ENCODE assay signal across 8 mouse cellular contexts in the genomic region with DNA sequence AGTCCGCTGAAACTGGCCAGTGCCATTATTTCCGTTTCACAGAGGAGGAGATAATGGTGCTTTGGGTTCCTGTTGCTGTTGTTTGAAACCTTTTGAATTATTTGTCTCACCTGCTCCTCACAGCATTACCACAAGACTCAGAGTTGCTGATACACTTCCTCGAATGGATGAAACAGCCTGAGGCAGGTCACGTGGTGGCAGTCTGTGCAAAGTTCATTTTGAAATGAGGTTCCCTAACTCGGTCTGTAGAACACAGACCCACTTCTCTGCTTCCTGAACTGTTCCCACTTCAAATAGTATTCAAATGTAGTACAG. TPM values are rescaled to one million over a fixed set of nuclear protein-coding genes. Genes with fewer than 3 reads are reported as not detected.
DNase-seq lines count a peak whose midpoint lies in the region; ATAC-seq and TF ChIP-seq lines count a peak whose summit lies in the region.

No protein-coding gene starts in this region.

- peak overlapping the region; percentile 83 for H3K27ac ChIP-seq in cerebellum, adult 2 months (ENCODE audit: insufficient read depth, low read length)
- peak overlapping the region; percentile 31 for H3K27ac ChIP-seq in hindbrain, embryonic 12.5 days
- peak overlapping the region; percentile 56 for H3K27ac ChIP-seq in limb, embryonic 14.5 days (replicated peaks; ENCODE audit: low read depth, low read length)
- peak overlapping the region; percentile 68 for H3K27ac ChIP-seq in midbrain, embryonic 13.5 days

- peak overlapping the region; percentile 72; the same call in 1 of the 2 replicates for H3K9ac ChIP-seq in hindbrain, embryonic 12.5 days
- peak overlapping the region; percentile 65 for H3K9ac ChIP-seq in limb, embryonic 14.5 days (ENCODE audit: low read depth, low read length, severe bottlenecking)
- H3K9ac ChIP-seq in midbrain, embryonic 13.5 days (replicated peaks), result peak overlapping the region; percentile 68

- peaks cover 14% of the 10 kb centered on the region for H3K4me1 ChIP-seq in erythroblast, embryonic 14.5 days (ENCODE audit: control insufficient read depth)
- peaks cover 9% of the 10 kb centered on the region; the same call in 1 of the 2 replicates for H3K4me1 ChIP-seq in cerebellum, adult 2 months (ENCODE audit: control insufficient read depth, insufficient read depth, low read length)
- H3K4me1 ChIP-seq in hindbrain, embryonic 12.5 days, result peaks cover 15% of the 10 kb centered on the region; the same call in 1 of the 2 replicates
- peaks cover 11% of the 10 kb centered on the region; the same call in 1 of the 2 replicates for H3K4me1 ChIP-seq in limb, embryonic 14.5 days (ENCODE audit: control insufficient read depth, insufficient read depth, low read length)
- peaks cover 27% of the 10 kb centered on the region for H3K4me1 ChIP-seq in midbrain, embryonic 13.5 days (replicated peaks)

- H3K27me3 ChIP-seq in erythroblast, embryonic 14.5 days (ENCODE audit: control insufficient read depth), result peaks cover 7% of the 10 kb centered on the region
- no peaks in the 10 kb centered on the region for H3K27me3 ChIP-seq in cerebellum, adult 2 months (ENCODE audit: control insufficient read depth, insufficient read depth, low read length)
- H3K27me3 ChIP-seq in hindbrain, embryonic 12.5 days, result 0 out of 2 replicates have a peak, but pooled peaks cover 5% of the 10 kb centered on the region
- no peaks in the 10 kb centered on the region for H3K27me3 ChIP-seq in limb, embryonic 14.5 days (ENCODE audit: control insufficient read depth, insufficient read depth, low read length)
- no peaks in the 10 kb centered on the region for H3K27me3 ChIP-seq in midbrain, embryonic 13.5 days

- TF ChIP-seq POLR2A in cerebellum, adult 2 months (IDR thresholded peaks at IDR 0.05; ENCODE audit: borderline replicate concordance, insufficient read depth, low read length), result no peak
- TF ChIP-seq POLR2A in limb, embryonic 14.5 days (IDR thresholded peaks at IDR 0.05; ENCODE audit: borderline replicate concordance, extremely low read depth, insufficient read depth, insufficient read length), result no peak

- peak overlapping the region; percentile 75 for H3K4me2 ChIP-seq in hindbrain, embryonic 12.5 days (replicated peaks)
- H3K4me2 ChIP-seq in limb, embryonic 14.5 days (replicated peaks; ENCODE audit: low read depth, low read length, severe bottlenecking), result peak overlapping the region; percentile 94
- peak overlapping the region; percentile 85 for H3K4me2 ChIP-seq in midbrain, embryonic 13.5 days (replicated peaks)

- peak overlapping the region; percentile 61 for H3K4me3 ChIP-seq in erythroblast, embryonic 14.5 days (replicated peaks)
- peak overlapping the region; percentile 62 for H3K4me3 ChIP-seq in cerebellum, adult 2 months (replicated peaks; ENCODE audit: insufficient read depth, low read depth, low read length)
- H3K4me3 ChIP-seq in hindbrain, embryonic 12.5 days, result peak overlapping the region; percentile 67
- peak overlapping the region; percentile 64 for H3K4me3 ChIP-seq in limb, embryonic 14.5 days (replicated peaks; ENCODE audit: low read length)
- H3K4me3 ChIP-seq in midbrain, embryonic 13.5 days (replicated peaks), result peak overlapping the region; percentile 65

- WGBS in cerebellum, adult 2 months, result 6% methylated on average over 5 of the region's 5 CpGs
- WGBS in hindbrain, embryonic 12.5 days, result 14% methylated on average over 5 of the region's 5 CpGs
- 9% methylated on average over 5 of the region's 5 CpGs for WGBS in limb, embryonic 14.5 days
- 9% methylated on average over 5 of the region's 5 CpGs for whole genome bisulfite sequencing in midbrain, embryonic 13.5 days

- DNase-seq in cerebellum, adult 2 months, result peak in 1 of 2 experiments; percentile 44
- peak; percentile 11 for DNase-seq in limb, embryonic 14.5 days (ENCODE audit: low spot score)
- DNase-seq in thymus, postnatal 36 days, result peak; percentile 52 to 66
- no peak for DNase-seq in retina, postnatal 1 day

- TF ChIP-seq CTCF in cerebellum, adult 2 months (IDR thresholded peaks at IDR 0.05; ENCODE audit: borderline replicate concordance, insufficient read depth, low read depth, low read length), result no peak

- H3K9me3 ChIP-seq in erythroblast, embryonic 14.5 days (ENCODE audit: control insufficient read depth, low read length), result no peaks in the 10 kb centered on the region
- H3K9me3 ChIP-seq in hindbrain, embryonic 12.5 days (replicated peaks), result no peaks in the 10 kb centered on the region
- H3K9me3 ChIP-seq in limb, embryonic 14.5 days (ENCODE audit: control insufficient read depth, low read length), result no peaks in the 10 kb centered on the region
- H3K9me3 ChIP-seq in midbrain, embryonic 13.5 days, result no peaks in the 10 kb centered on the region

- H3K36me3 ChIP-seq in erythroblast, embryonic 14.5 days (ENCODE audit: control insufficient read depth), result no peaks in the 10 kb centered on the region; the same call in 1 of the 2 replicates
- no peaks in the 10 kb centered on the region for H3K36me3 ChIP-seq in hindbrain, embryonic 12.5 days
- no peaks in the 10 kb centered on the region for H3K36me3 ChIP-seq in limb, embryonic 14.5 days (ENCODE audit: control insufficient read depth, insufficient read depth, low read length)
- no peaks in the 10 kb centered on the region for H3K36me3 ChIP-seq in midbrain, embryonic 13.5 days

- ATAC-seq in erythroblast, adult 5-6 weeks (replicated peaks; ENCODE audit: low FRiP score, poor library complexity, severe bottlenecking), result no peak
- peak; percentile 8 for ATAC-seq in hindbrain, embryonic 12.5 days (ENCODE audit: low FRiP score)
- ATAC-seq in limb, embryonic 14.5 days (ENCODE audit: low FRiP score, low read depth), result no peak; the same call in 1 of the 2 replicates
- ATAC-seq in midbrain, embryonic 13.5 days, result peak; percentile 4; the same call in 1 of the 2 replicates

RNA-seq across cellular contexts. Expression of a gene that starts 0.8 kb away (rescaled TPM):
- polyA plus RNA-seq in erythroblast, embryonic 14.5 days (2012), result under 0.01 TPM in 1 of 2 replicates, not detected in the other
- 0.77 and 0.84 TPM in 2 replicates for total RNA-seq in erythroblast, adult 5-6 weeks (2015; ENCODE audit: low replicate concordance)
- total RNA-seq in erythroblast, adult 5-6 weeks (2017; ENCODE audit: low replicate concordance), result 0.26 and 0.42 TPM in 2 replicates
- 46.9 and 49.4 TPM in 2 replicates for polyA plus RNA-seq in cerebellum, adult 2 months (2012; rRNA removed)
- 6.6 and 6.7 TPM in 2 replicates for polyA plus RNA-seq in hindbrain, embryonic 12.5 days (2016; fragmentation: Nextera tagmentation; extraction: Ambion mirVana)
- 2.6 and 2.8 TPM in 2 replicates for polyA plus RNA-seq in limb, embryonic 14.5 days (2012; rRNA removed)
- 1.8 and 2.1 TPM in 2 replicates for polyA plus RNA-seq in limb, embryonic 14.5 days (2014; fragmentation: Nextera tagmentation; extraction: Ambion mirVana)
- 6.7 and 7.3 TPM in 2 replicates for polyA plus RNA-seq in midbrain, embryonic 13.5 days (2015; fragmentation: Nextera tagmentation; extraction: Ambion mirVana)

RNA-seq across cellular contexts. Expression of a gene that starts 57.5 kb away (rescaled TPM):
- 0.01 TPM in 2 replicates for polyA plus RNA-seq in erythroblast, embryonic 14.5 days (2012)
- total RNA-seq in erythroblast, adult 5-6 weeks (2015; ENCODE audit: low replicate concordance), result 1.3 TPM in 1 of 2 replicates, not detected in the other
- total RNA-seq in erythroblast, adult 5-6 weeks (2017; ENCODE audit: low replicate concordance), result 0.26 TPM in 1 of 2 replicates, not detected in the other
- 4.7 and 5.9 TPM in 2 replicates for polyA plus RNA-seq in cerebellum, adult 2 months (2012; rRNA removed)
- polyA plus RNA-seq in hindbrain, embryonic 12.5 days (2016; fragmentation: Nextera tagmentation; extraction: Ambion mirVana), result 34.5 and 43.7 TPM in 2 replicates
- 46.5 and 51.0 TPM in 2 replicates for polyA plus RNA-seq in limb, embryonic 14.5 days (2012; rRNA removed)
- polyA plus RNA-seq in limb, embryonic 14.5 days (2014; fragmentation: Nextera tagmentation; extraction: Ambion mirVana), result 55.8 and 57.9 TPM in 2 replicates
- 12.1 and 12.2 TPM in 2 replicates for polyA plus RNA-seq in midbrain, embryonic 13.5 days (2015; fragmentation: Nextera tagmentation; extraction: Ambion mirVana)

Comparison
In these comparisons a context has a peak if more than half of its experiments do, and no peak if none do; other contexts are left out.
1. ATAC-seq: peak in hindbrain, embryonic 12.5 days (single experiment) and midbrain, embryonic 13.5 days (single experiment); none in erythroblast, adult 5-6 weeks (single experiment) and limb, embryonic 14.5 days (single experiment).
2. H3K27ac ChIP-seq: peak in every context shown above with its lines; median percentile 83 in cerebellum, adult 2 months; 68 in midbrain, embryonic 13.5 days; 56 in limb, embryonic 14.5 days; 31 in hindbrain, embryonic 12.5 days.
3. Peak in every context shown above with its lines, with median percentiles within 50 percentile points of each other: H3K4me3 ChIP-seq, H3K4me2 ChIP-seq and H3K9ac ChIP-seq.